Mouse (Mus musculus) liver, adult 2 months (tissue): Measurements from ENCODE around the gene C1qtnf6. TPM values are rescaled to one million over a fixed set of nuclear protein-coding genes. Genes with fewer than 3 reads are reported as not detected.

ENCODE experiments used
- DNase-seq: peaks from one replicate; pipeline ENCODE4 v3.0.0-alpha.2; 2011; ENCODE audit warnings: low read depth, low spot score; ENCODE audit errors: extremely low read depth
- H3K27ac ChIP-seq: fragments of 200-500 bp; replicated peaks from 2 replicates; pipeline ENCODE4 v1.5.1; 2012; ENCODE audit warnings: low read depth, mild to moderate bottlenecking, control low read depth, inconsistent platforms, low read length; ENCODE audit not compliant: insufficient read depth
- H3K27me3 ChIP-seq: fragments of 200-500 bp; 2 replicates; pipeline ENCODE4 v1.6.1; 2012; ENCODE audit warnings: mild to moderate bottlenecking, moderate library complexity, low read length, inconsistent platforms; ENCODE audit not compliant: control insufficient read depth, insufficient read depth
- H3K36me3 ChIP-seq: fragments of 200-500 bp; 2 replicates; pipeline ENCODE4 v1.6.1; 2012; ENCODE audit warnings: low read length, inconsistent platforms; ENCODE audit not compliant: control insufficient read depth, insufficient read depth
- H3K4me1 ChIP-seq: fragments of 200-500 bp; 2 replicates; pipeline ENCODE4 v1.6.1; 2011; ENCODE audit warnings: low read length; ENCODE audit not compliant: control insufficient read depth, insufficient read depth
- H3K4me3 ChIP-seq: fragments of 200-500 bp; 2 replicates; pipeline ENCODE4 v1.5.1; 2011; ENCODE audit warnings: low read depth, mild to moderate bottlenecking, control low read depth, low read length, moderate library complexity; ENCODE audit not compliant: insufficient read depth
- H3K79me2 ChIP-seq: fragments of 200-500 bp; 2 replicates; pipeline ENCODE4 v1.6.1; 2012; ENCODE audit warnings: inconsistent platforms, mild to moderate bottlenecking, low read length, moderate library complexity; ENCODE audit not compliant: control insufficient read depth, insufficient read depth
- H3K9ac ChIP-seq: fragments of 200-500 bp; 2 replicates; pipeline ENCODE4 v1.6.1; 2012; ENCODE audit warnings: low read depth, mild to moderate bottlenecking, control low read depth, inconsistent platforms, low read length
- CTCF ChIP-seq: fragments of 200-500 bp; IDR thresholded peaks from 2 replicates; pipeline ENCODE4 v1.5.1; 2011; ENCODE audit warnings: low read depth, low read length, control low read depth
- POLR2A ChIP-seq: fragments of 200-500 bp; IDR thresholded peaks from 2 replicates; pipeline ENCODE4 v1.6.1; 2011; ENCODE audit warnings: low read length, control low read depth; ENCODE audit not compliant: insufficient read depth; ENCODE audit errors: extremely low read depth
- whole genome bisulfite sequencing: fragments of 180-500 bp; shearing (Covaris S2); methylation state at CpG from one replicate; pipeline ENCODE4 v1.1.7; 2018; 5-methylcytosine and 5-hydroxymethylcytosine counted together
- polyA plus RNA-seq: library from polyadenylated mRNA; depleted of rRNA; stranded (reverse); fragments of >200 nt; gene quantifications from 2 replicates; pipeline ENCODE4 v1.2.3, GENCODE M21; 2012; rRNA removed
- total RNA-seq: library from RNA; depleted of rRNA; stranded (reverse); fragments of >200 nt; gene quantifications from 2 replicates; pipeline ENCODE4 v1.2.3, GENCODE M21; 2014; rRNA removed

The C1qtnf6 gene
- total RNA-seq (0.28 and 0.54 TPM in 2 replicates), polyA plus RNA-seq (2.2 and 2.5 TPM in 2 replicates)

GRCm38 (mm10) chr15:78530671-78531450, at the start of gene C1qtnf6:
Gene C1qtnf6 (minus strand): TSS chr15:78531416.
- H3K27me3 ChIP-seq, result no peaks in the 10 kb centered on the region
- DNase-seq, result peak; percentile 57
- H3K79me2 ChIP-seq, result no peaks in the 10 kb centered on the region
- H3K4me3 ChIP-seq, result peak within 1 kb of the TSS; percentile 10; the same call in 1 of the 2 replicates
- H3K36me3 ChIP-seq, result no peaks in the 10 kb centered on the region
- H3K4me1 ChIP-seq, result peaks cover 21% of the 10 kb centered on the region
- TF ChIP-seq CTCF, result no peak
- TF ChIP-seq POLR2A, result no peak
- peak within 1 kb of the TSS; percentile 96 for H3K27ac ChIP-seq
- WGBS, result 53% methylated on average over 17 of the region's 17 CpGs
- H3K9ac ChIP-seq, result peak within 1 kb of the TSS; percentile 64

- Histone ChIP-seq H3K4me3 (no peak overlapping the region), H3K4me1 (peaks cover 6% of the 10 kb centered on the region; the same call in 1 of the 2 replicates), H3K9ac (no peak overlapping the region), H3K36me3 (no peaks in the 10 kb centered on the region), H3K27ac (no peak overlapping the region), H3K27me3 (no peaks in the 10 kb centered on the region), H3K79me2 (no peaks in the 10 kb centered on the region)
- DNase-seq, result no peak
- no peak for TF ChIP-seq CTCF
- TF ChIP-seq POLR2A, result no peak
- 75% methylated on average over 3 of the region's 4 CpGs for WGBS
These were observed 45.1 kb upstream of the C1qtnf6 start for GRCm38 (mm10) chr15:78576284-78576810.

- Histone ChIP-seq H3K27me3 (no peaks in the 10 kb centered on the region), H3K9ac (peak within 1 kb of the TSS; percentile 11), H3K79me2 (no peaks in the 10 kb centered on the region), H3K4me3 (peak within 1 kb of the TSS; percentile 39), H3K4me1 (no peaks in the 10 kb centered on the region), H3K27ac (peak within 1 kb of the TSS; percentile 28), H3K36me3 (no peaks in the 10 kb centered on the region)
- WGBS, result 72% methylated on average over 8 of the region's 8 CpGs
- no peak for TF ChIP-seq POLR2A
- DNase-seq, result no peak
These were observed 41.6 kb upstream of the C1qtnf6 start, which contains the start of gene Rac2 for GRCm38 (mm10) chr15:78572658-78573397. Gene Rac2 (minus strand): TSS chr15:78572783.

GRCm38 (mm10) chr15:78572270-78572600, 41.0 kb upstream of the C1qtnf6 start:
- no peak for DNase-seq
- no peaks in the 10 kb centered on the region for H3K36me3 ChIP-seq
- H3K27me3 ChIP-seq, result no peaks in the 10 kb centered on the region
- peak overlapping the region; percentile 28 for H3K27ac ChIP-seq
- TF ChIP-seq CTCF (no peak), POLR2A (no peak)
- H3K4me1 ChIP-seq, result no peaks in the 10 kb centered on the region
- peak overlapping the region; percentile 11 for H3K9ac ChIP-seq
- peak overlapping the region; percentile 39 for H3K4me3 ChIP-seq
- H3K79me2 ChIP-seq, result no peaks in the 10 kb centered on the region
- 87% methylated on average over 5 of the region's 5 CpGs for WGBS

- WGBS, result 45% methylated on average over 16 of the region's 16 CpGs
- TF ChIP-seq POLR2A (0 out of 2 replicates have a peak, but pooled peaks have one; percentile 10), CTCF (no peak)
- H3K36me3 ChIP-seq, result no peaks in the 10 kb centered on the region
- peak overlapping the region; percentile 39 for H3K4me3 ChIP-seq
- no peaks in the 10 kb centered on the region for H3K79me2 ChIP-seq
- no peaks in the 10 kb centered on the region for H3K27me3 ChIP-seq
- H3K4me1 ChIP-seq, result no peaks in the 10 kb centered on the region
- peak overlapping the region; percentile 11 for H3K9ac ChIP-seq
- DNase-seq, result no peak
- H3K27ac ChIP-seq, result peak overlapping the region; percentile 28
These were observed 40.5 kb upstream of the C1qtnf6 start for GRCm38 (mm10) chr15:78571554-78572269.
